Mouse (Mus musculus) CH12.LX (cell line): ENCODE data around the gene Rhpn2. TPM values are rescaled to one million over a fixed set of nuclear protein-coding genes. Genes with fewer than 3 reads are reported as not detected.

Experiments
- DNase-seq: peaks from one replicate; pipeline ENCODE4 v3.0.0-alpha.2; 2013; ENCODE audit errors: extremely low read depth
- H3K27ac ChIP-seq: 2 replicates; pipeline ENCODE4 v1.5.1; 2012; ENCODE audit warnings: low read depth, mild to moderate bottlenecking, control low read depth, moderate library complexity; ENCODE audit not compliant: insufficient read depth
- H3K27me3 ChIP-seq: replicated peaks from 2 replicates; pipeline ENCODE3; 2012; ENCODE audit warnings: inconsistent platforms
- H3K36me3 ChIP-seq, 2 experiments: replicated peaks in 1 of 2; 2 replicates each; pipeline versions ENCODE3 to v1.6.1; 2012; ENCODE audit warnings: inconsistent platforms in 1 of 2, low read length in 1 of 2, mild to moderate bottlenecking in 1 of 2, mixed read lengths in 1 of 2, moderate library complexity in 1 of 2; ENCODE audit not compliant: control insufficient read depth in 1 of 2, insufficient read depth in 1 of 2
- H3K4me1 ChIP-seq, 2 experiments: 2 replicates each; pipeline ENCODE4 v1.6.1; 2012; ENCODE audit warnings: inconsistent platforms in 1 of 2, moderate library complexity in 1 of 2; ENCODE audit not compliant: insufficient read depth in 2 of 2, control insufficient read depth in 1 of 2
- H3K4me2 ChIP-seq: 2 replicates; pipeline ENCODE4 v1.6.1; 2012; ENCODE audit warnings: low read depth, mild to moderate bottlenecking, control low read depth; ENCODE audit not compliant: poor library complexity, insufficient read depth, severe bottlenecking
- H3K4me3 ChIP-seq, 3 experiments: fragments of 150-350 bp in 1 of 3; sonication (generic) in 1 of 3; replicated peaks in 1 of 3; 2 replicates each; pipeline versions ENCODE3 to v1.5.1; 2011 to 2012; ENCODE audit warnings: low read depth in 2 of 3, low read length in 2 of 3, mild to moderate bottlenecking in 2 of 3, moderate library complexity in 2 of 3, control low read depth in 1 of 3, improper control_type of control experiment in 1 of 3, inconsistent platforms in 1 of 3, mixed read lengths in 1 of 3; ENCODE audit not compliant: poor library complexity in 1 of 3
- H3K79me2 ChIP-seq: replicated peaks from 2 replicates; pipeline ENCODE4 v1.6.1; 2012; ENCODE audit warnings: mild to moderate bottlenecking, moderate library complexity; ENCODE audit not compliant: control insufficient read depth, poor library complexity, insufficient read depth, severe bottlenecking; ENCODE audit errors: extremely low read depth
- H3K9ac ChIP-seq: 2 replicates; pipeline ENCODE4 v1.6.1; 2012; ENCODE audit warnings: low read depth, mild to moderate bottlenecking, control low read depth, moderate library complexity; ENCODE audit not compliant: insufficient read depth
- H3K9me3 ChIP-seq: replicated peaks from 2 replicates; pipeline ENCODE3; 2012; ENCODE audit warnings: low read length, inconsistent platforms, mixed read lengths
- BHLHE40 ChIP-seq: IDR thresholded peaks from 2 replicates; pipeline ENCODE4 v1.6.1; 2011; ENCODE audit warnings: mild to moderate bottlenecking, low read depth, low read length, improper control_type of control experiment
- CHD1 ChIP-seq: IDR thresholded peaks from 2 replicates; pipeline ENCODE4 v1.6.1; 2012; ENCODE audit warnings: low read depth, low read length, improper control_type of control experiment, inconsistent platforms
- CHD2 ChIP-seq: IDR thresholded peaks from 2 replicates; pipeline ENCODE4 v1.6.1; 2011; ENCODE audit warnings: low read length, improper control_type of control experiment
- CTCF ChIP-seq, 2 experiments: IDR thresholded peaks in 1 of 2; conservative IDR thresholded peaks in 1 of 2; 2 replicates each; pipeline ENCODE4 v1.5.1; 2011 to 2012; ENCODE audit warnings: low read depth in 2 of 2, low read length in 2 of 2, improper control_type of control experiment in 1 of 2, inconsistent platforms in 1 of 2, mild to moderate bottlenecking in 1 of 2, moderate library complexity in 1 of 2
- ELF1 ChIP-seq: IDR thresholded peaks from 2 replicates; pipeline ENCODE4 v1.6.1; 2014; ENCODE audit warnings: low read depth, mild to moderate bottlenecking, inconsistent platforms, low read length, improper control_type of control experiment
- EP300 ChIP-seq: IDR thresholded peaks from 2 replicates; pipeline ENCODE4 v1.6.1; 2011; ENCODE audit warnings: low read length, improper control_type of control experiment
- HCFC1 ChIP-seq: IDR thresholded peaks from 2 replicates; pipeline ENCODE4 v1.6.1; 2012; ENCODE audit warnings: low read depth, mild to moderate bottlenecking, inconsistent platforms, low read length, improper control_type of control experiment
- MAFK ChIP-seq: IDR thresholded peaks from 2 replicates; pipeline ENCODE4 v1.6.1; 2011; ENCODE audit warnings: low read length, improper control_type of control experiment; ENCODE audit not compliant: insufficient replicate concordance
- MAX ChIP-seq: IDR thresholded peaks from 2 replicates; pipeline ENCODE4 v1.6.1; 2011; ENCODE audit warnings: low read length, improper control_type of control experiment
- MAZ ChIP-seq: IDR thresholded peaks from 2 replicates; pipeline ENCODE4 v1.6.1; 2012; ENCODE audit warnings: low read depth, mild to moderate bottlenecking, inconsistent platforms, low read length, improper control_type of control experiment, moderate library complexity
- POLR2A ChIP-seq: IDR thresholded peaks from 2 replicates; pipeline ENCODE4 v1.6.1; 2011; ENCODE audit warnings: low read depth, mild to moderate bottlenecking, improper control_type of control experiment, low read length
- RAD21 ChIP-seq: IDR thresholded peaks from 2 replicates; pipeline ENCODE4 v1.6.1; 2011; ENCODE audit warnings: low read depth, mild to moderate bottlenecking, low read length, improper control_type of control experiment, moderate library complexity
- RCOR1 ChIP-seq: conservative IDR thresholded peaks from 2 replicates; pipeline ENCODE4 v1.6.1; 2012; ENCODE audit warnings: low read depth, mild to moderate bottlenecking, inconsistent platforms, low read length, improper control_type of control experiment
- SIN3A ChIP-seq: IDR thresholded peaks from 2 replicates; pipeline ENCODE4 v1.6.1; 2012; ENCODE audit warnings: low read length, improper control_type of control experiment, inconsistent platforms
- ZC3H11A ChIP-seq: IDR thresholded peaks from 2 replicates; pipeline ENCODE4 v1.6.1; 2012; ENCODE audit warnings: low read depth, mild to moderate bottlenecking, inconsistent platforms, low read length, improper control_type of control experiment
- ZKSCAN1 ChIP-seq: IDR thresholded peaks from 2 replicates; pipeline ENCODE4 v1.6.1; 2012; ENCODE audit warnings: low read depth, inconsistent platforms, low read length, improper control_type of control experiment, borderline replicate concordance
- ZMIZ1 ChIP-seq: IDR thresholded peaks from 2 replicates; pipeline ENCODE4 v1.6.1; 2012; ENCODE audit warnings: low read depth, mild to moderate bottlenecking, inconsistent platforms, low read length, improper control_type of control experiment
- dilution Hi-C: fragments of 300-500 bp; cut with MboI; formaldehyde crosslinking; loops from 2 replicates; pipeline ENCODE4 v1.14.3; 2020; ENCODE audit warnings: low sequenced_read_pairs; ENCODE audit not compliant: extremely low pct_unique_long_range_greater_than_20kb, extremely low pct_ligation_motif_present
- in situ Hi-C: fragments of 300-500 bp; cut with MboI; formaldehyde crosslinking; loops from 3 replicates; pipeline ENCODE4 v1.14.3; 2019; ENCODE audit warnings: low sequenced_read_pairs, low pct_ligation_motif_present, low pct_unique_long_range_greater_than_20kb, mixed read lengths
- polyA plus RNA-seq: library from polyadenylated mRNA; unstranded; fragments of >175 nt; gene quantifications from 2 replicates; pipeline ENCODE4 v1.2.1, GENCODE M21; 2012; ENCODE audit warnings: low read depth; ENCODE audit not compliant: insufficient read length
- total RNA-seq, 2 experiments: library from RNA; depleted of rRNA; stranded (reverse); fragments of 300-350 nt in 1 of 2; fragments of >200 nt in 1 of 2; gene quantifications; 2 replicates each; pipeline ENCODE4 v1.2.3; 2012 to 2014

The Rhpn2 gene
- total and polyA plus RNA-seq, 3 experiments: 0.13 to 0.63 (median 0.17) TPM

- Histone ChIP-seq H3K9ac (no peak overlapping the region), H3K4me3 (no peak overlapping the region), H3K27ac (no peak overlapping the region), H3K4me2 (no peak overlapping the region), H3K36me3 (peaks cover 17 to 54% of the 10 kb centered on the region in 2 experiments), H3K4me1 (peaks cover 2 to 32% of the 10 kb centered on the region in 2 experiments; a peak in 3 of 4 replicates), H3K27me3 (no peaks in the 10 kb centered on the region), H3K79me2 (no peaks in the 10 kb centered on the region), H3K9me3 (no peaks in the 10 kb centered on the region)
- in situ Hi-C loops: no loop called here
- no peak for TF ChIP-seq ZMIZ1
- no peak for TF ChIP-seq POLR2A
- no peak for TF ChIP-seq RCOR1
- TF ChIP-seq CHD2: peak; percentile 63
- DNase-seq: peak; percentile 54
- dilution Hi-C loops: no loop called here
These were observed 81.3 kb downstream of the Rhpn2 start for GRCm38 (mm10) chr7:35415226-35415625.

GRCm38 (mm10) chr7:35415801-35416653, 82.1 kb downstream of the Rhpn2 start:
- Histone ChIP-seq H3K36me3 (peaks cover 15 to 55% of the 10 kb centered on the region in 2 experiments), H3K27ac (no peak overlapping the region), H3K79me2 (no peaks in the 10 kb centered on the region), H3K9ac (no peak overlapping the region), H3K4me2 (no peak overlapping the region), H3K27me3 (no peaks in the 10 kb centered on the region), H3K9me3 (no peaks in the 10 kb centered on the region), H3K4me3 (peak overlapping the region in 1 of 3 experiments; percentile 37), H3K4me1 (peaks cover 2 to 35% of the 10 kb centered on the region in 2 experiments; a peak in 3 of 4 replicates)
- in situ Hi-C loops (no loop called here), dilution Hi-C loops (no loop called here)
- no peak for TF ChIP-seq ELF1
- TF ChIP-seq SIN3A: no peak
- no peak for TF ChIP-seq CHD1
- TF ChIP-seq MAZ: no peak
- TF ChIP-seq ZKSCAN1: no peak
- no peak for TF ChIP-seq CTCF (conservative IDR thresholded peaks at IDR 0.05 in 1 of 2, IDR thresholded peaks at IDR 0.05 in 1 of 2; ENCODE audit: low read depth in 2 of 2, low read length in 2 of 2)
- TF ChIP-seq ZC3H11A: no peak
- no peak for TF ChIP-seq BHLHE40
- TF ChIP-seq POLR2A: no peak
- no peak for TF ChIP-seq EP300
- TF ChIP-seq RAD21: no peak
- no peak for TF ChIP-seq MAFK
- TF ChIP-seq HCFC1: no peak
- TF ChIP-seq MAX: no peak
- DNase-seq: peak; percentile 61
